Comparison of ENCODE assay signal across 30 mouse cellular contexts in the genomic region with DNA sequence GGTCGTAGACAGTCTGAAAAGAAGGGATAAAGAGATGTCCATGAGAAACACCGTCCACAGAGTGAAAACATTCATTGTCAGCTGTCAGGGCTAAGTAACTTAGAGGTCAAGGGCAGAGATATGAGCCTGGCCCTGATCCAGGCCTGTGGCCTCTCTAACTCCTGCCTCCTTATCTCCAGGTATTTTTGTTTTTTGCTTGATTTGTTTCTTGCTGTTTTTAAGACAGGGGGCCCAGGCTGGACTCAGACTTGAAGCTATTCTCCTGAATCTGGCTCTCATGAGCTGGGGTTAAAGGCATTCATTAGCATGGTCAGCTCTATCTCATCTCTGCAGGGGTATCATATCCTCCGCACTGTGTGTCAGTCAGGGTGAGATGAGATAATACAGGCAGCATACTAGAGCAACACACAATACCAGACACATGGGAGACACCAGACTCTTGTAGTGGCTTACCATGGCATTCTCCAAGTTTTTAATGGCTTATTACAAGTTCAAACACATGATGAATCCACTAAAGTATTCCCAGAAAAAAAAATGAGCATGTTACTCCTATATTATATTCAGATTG.
A peak's percentile ranks its signal among the peaks of the same experiment; 100 is the strongest.
DNase-seq lines count a peak whose midpoint lies in the region; ATAC-seq and TF ChIP-seq lines count a peak whose summit lies in the region.
"Had no signal": no experiment of that assay in that cellular context is flagged by ENCODE, and none has a peak within 500 bp of the region (broad histone marks: within the 10 kb centered on the region; RNA-seq: fewer than 3 reads in every experiment).

No protein-coding gene starts in this region.

- peak; percentile 74 for DNase-seq in heart, embryonic 10.5 days (ENCODE audit: low spot score)
- DNase-seq in heart, postnatal 10 days: no peak
- DNase-seq in intestine, embryonic 14.5 days (ENCODE audit: low spot score): peak; percentile 47
- DNase-seq in adrenal gland, postnatal 36 days: peak; percentile 32 to 37
- DNase-seq in thymus, adult 2 months: no peak
- DNase-seq: B cell, adult 2 months; cerebellum, adult 11 months; cerebellum, postnatal 10 days; gastrocnemius, postnatal 25 days; heart, adult 18-20 months; heart, postnatal 36 days; kidney, adult 18-20 months; kidney, postnatal 36 days; lung, adult 2 months; lung, postnatal 10 days; right cerebral cortex, postnatal 25 days; thymus, postnatal 14 days had no signal

- H3K27me3 ChIP-seq in heart, embryonic 10.5 days (ENCODE audit: insufficient read depth, poor library complexity, severe bottlenecking): no peaks in the 10 kb centered on the region
- H3K27me3 ChIP-seq in intestine, embryonic 14.5 days (replicated peaks; ENCODE audit: control insufficient read depth, insufficient read depth, low read length): no peaks in the 10 kb centered on the region
- H3K27me3 ChIP-seq in intestine, postnatal 0 days (replicated peaks; ENCODE audit: control insufficient read depth, insufficient read depth, low read length): no peaks in the 10 kb centered on the region
- H3K27me3 ChIP-seq in liver, embryonic 16.5 days (ENCODE audit: control insufficient read depth, insufficient read depth, low read depth, low read length): no peaks in the 10 kb centered on the region
- H3K27me3 ChIP-seq in thymus, adult 2 months (ENCODE audit: control insufficient read depth, insufficient read depth, low read length): no peaks in the 10 kb centered on the region
- H3K27me3 ChIP-seq: embryonic facial prominence, embryonic 13.5 days; forebrain, embryonic 15.5 days; kidney, embryonic 15.5 days; midbrain, embryonic 15.5 days; stomach, embryonic 15.5 days had no signal

- ATAC-seq in intestine, embryonic 14.5 days (replicated peaks; ENCODE audit: low FRiP score, low TSS enrichment, low read depth): no peak
- ATAC-seq in intestine, postnatal 0 days: no peak
- 0 out of 2 replicates have a peak, but pooled peaks have one; percentile 27 for ATAC-seq in liver, embryonic 16.5 days (ENCODE audit: low read depth)
- ATAC-seq in monocyte, adult 5-6 weeks (replicated peaks; ENCODE audit: insufficient number of reproducible peaks, low FRiP score, low TSS enrichment, poor library complexity, severe bottlenecking): no peak
- ATAC-seq: forebrain, embryonic 15.5 days; midbrain, embryonic 15.5 days had no signal

- TF ChIP-seq POLR2A in thymus, adult 2 months (IDR thresholded peaks at IDR 0.05; ENCODE audit: control insufficient read depth, extremely low read depth, insufficient read depth, low read length, poor library complexity): no peak

- no peak overlapping the region for H3K4me2 ChIP-seq in intestine, embryonic 14.5 days (ENCODE audit: low read length)
- H3K4me2 ChIP-seq in intestine, postnatal 0 days (replicated peaks; ENCODE audit: low read depth): no peak overlapping the region
- no peak overlapping the region for H3K4me2 ChIP-seq in liver, embryonic 16.5 days (ENCODE audit: low read depth, low read length)
- H3K4me2 ChIP-seq: embryonic facial prominence, embryonic 13.5 days; forebrain, embryonic 15.5 days; hindbrain, embryonic 14.5 days; kidney, embryonic 15.5 days; midbrain, embryonic 15.5 days; stomach, embryonic 15.5 days had no signal

- H3K4me1 ChIP-seq in heart, embryonic 10.5 days: peaks cover 12% of the 10 kb centered on the region
- H3K4me1 ChIP-seq in intestine, embryonic 14.5 days (replicated peaks; ENCODE audit: control insufficient read depth, insufficient read depth, low read length): no peaks in the 10 kb centered on the region
- no peaks in the 10 kb centered on the region for H3K4me1 ChIP-seq in intestine, postnatal 0 days (replicated peaks; ENCODE audit: control insufficient read depth, insufficient read depth, low read length)
- H3K4me1 ChIP-seq in liver, embryonic 16.5 days (ENCODE audit: control insufficient read depth, low read depth, low read length): 0 out of 2 replicates have a peak, but pooled peaks cover 2% of the 10 kb centered on the region
- H3K4me1 ChIP-seq in thymus, adult 2 months (replicated peaks; ENCODE audit: control insufficient read depth, insufficient read depth, low read length): no peaks in the 10 kb centered on the region
- H3K4me1 ChIP-seq: embryonic facial prominence, embryonic 13.5 days; forebrain, embryonic 10.5 days; forebrain, embryonic 15.5 days; kidney, embryonic 15.5 days; midbrain, embryonic 15.5 days; stomach, embryonic 15.5 days had no signal

- TF ChIP-seq CTCF in intestine, postnatal 0 days (IDR thresholded peaks at IDR 0.05; ENCODE audit: low read depth): no peak
- TF ChIP-seq CTCF in thymus, adult 2 months (IDR thresholded peaks at IDR 0.05; ENCODE audit: borderline replicate concordance, control insufficient read depth, extremely low read depth, insufficient read depth, low read length, poor library complexity): no peak

- H3K9ac ChIP-seq in intestine, embryonic 14.5 days (ENCODE audit: low read length): no peak overlapping the region
- no peak overlapping the region for H3K9ac ChIP-seq in intestine, postnatal 0 days (ENCODE audit: low read depth, low read length)
- no peak overlapping the region for H3K9ac ChIP-seq in liver, embryonic 16.5 days (ENCODE audit: low read depth, low read length)
- H3K9ac ChIP-seq: embryonic facial prominence, embryonic 13.5 days; forebrain, embryonic 15.5 days; hindbrain, embryonic 14.5 days; kidney, embryonic 15.5 days; midbrain, embryonic 15.5 days; stomach, embryonic 15.5 days had no signal

- WGBS in heart, embryonic 10.5 days: 11% methylated on average over 3 of the region's 3 CpGs
- WGBS in intestine, embryonic 14.5 days: 49% methylated on average over 3 of the region's 3 CpGs
- WGBS in intestine, postnatal 0 days: 48% methylated on average over 3 of the region's 3 CpGs
- 41% methylated on average over 3 of the region's 3 CpGs for WGBS in liver, embryonic 16.5 days (ENCODE audit: insufficient replicate concordance)
- 98% methylated on average over 3 of the region's 3 CpGs for WGBS in thymus, adult 2 months

- no peaks in the 10 kb centered on the region for H3K9me3 ChIP-seq in heart, embryonic 10.5 days
- H3K9me3 ChIP-seq in intestine, embryonic 14.5 days (ENCODE audit: control insufficient read depth, low read length): no peaks in the 10 kb centered on the region
- no peaks in the 10 kb centered on the region for H3K9me3 ChIP-seq in intestine, postnatal 0 days (ENCODE audit: control insufficient read depth)
- no peaks in the 10 kb centered on the region for H3K9me3 ChIP-seq in liver, embryonic 16.5 days (replicated peaks; ENCODE audit: control insufficient read depth, low read length)
- H3K9me3 ChIP-seq: embryonic facial prominence, embryonic 13.5 days; forebrain, embryonic 10.5 days; forebrain, embryonic 15.5 days; kidney, embryonic 15.5 days; midbrain, embryonic 10.5 days; midbrain, embryonic 15.5 days; stomach, embryonic 15.5 days had no signal

- no peaks in the 10 kb centered on the region for H3K36me3 ChIP-seq in heart, embryonic 10.5 days
- H3K36me3 ChIP-seq in intestine, embryonic 14.5 days (ENCODE audit: control insufficient read depth, insufficient read depth, low read length): no peaks in the 10 kb centered on the region
- no peaks in the 10 kb centered on the region for H3K36me3 ChIP-seq in intestine, postnatal 0 days (ENCODE audit: control insufficient read depth, insufficient read depth)
- H3K36me3 ChIP-seq in liver, embryonic 16.5 days (ENCODE audit: control insufficient read depth, insufficient read depth): no peaks in the 10 kb centered on the region
- no peaks in the 10 kb centered on the region for H3K36me3 ChIP-seq in thymus, adult 2 months (ENCODE audit: control insufficient read depth, insufficient read depth, low read length)
- H3K36me3 ChIP-seq: embryonic facial prominence, embryonic 13.5 days; forebrain, embryonic 10.5 days; forebrain, embryonic 15.5 days; kidney, embryonic 15.5 days; midbrain, embryonic 10.5 days; midbrain, embryonic 15.5 days; stomach, embryonic 15.5 days had no signal

- intact Hi-C loops in heart, postnatal 10 days (cut with DNase I): no loop called here

- H3K27ac ChIP-seq in heart, embryonic 10.5 days: peak overlapping the region; percentile 44; the same call in 1 of the 2 replicates
- no peak overlapping the region for H3K27ac ChIP-seq in intestine, embryonic 14.5 days (ENCODE audit: low read depth)
- no peak overlapping the region for H3K27ac ChIP-seq in intestine, postnatal 0 days (ENCODE audit: low read depth, low read length)
- no peak overlapping the region for H3K27ac ChIP-seq in liver, embryonic 16.5 days (ENCODE audit: low read length)
- H3K27ac ChIP-seq in thymus, adult 2 months (ENCODE audit: control insufficient read depth, insufficient read depth, low read length): no peak overlapping the region
- H3K27ac ChIP-seq: embryonic facial prominence, embryonic 13.5 days; forebrain, embryonic 10.5 days; forebrain, embryonic 15.5 days; hindbrain, embryonic 14.5 days; kidney, embryonic 15.5 days; layer of hippocampus, adult 2 months; macrophage; midbrain, embryonic 10.5 days; midbrain, embryonic 15.5 days; stomach, embryonic 15.5 days had no signal

- H3K4me3 ChIP-seq in heart, embryonic 10.5 days: no peak overlapping the region
- no peak overlapping the region for H3K4me3 ChIP-seq in intestine, embryonic 14.5 days (ENCODE audit: low read depth, low read length)
- H3K4me3 ChIP-seq in intestine, postnatal 0 days (ENCODE audit: low read depth, low read length): no peak overlapping the region
- no peak overlapping the region for H3K4me3 ChIP-seq in liver, embryonic 16.5 days (ENCODE audit: low read depth, low read length)
- H3K4me3 ChIP-seq in thymus, adult 2 months (ENCODE audit: control insufficient read depth, insufficient read depth, low read length): no peak overlapping the region
- H3K4me3 ChIP-seq: embryonic facial prominence, embryonic 13.5 days; forebrain, embryonic 10.5 days; forebrain, embryonic 15.5 days; kidney, embryonic 15.5 days; layer of hippocampus, adult 2 months; midbrain, embryonic 10.5 days; midbrain, embryonic 15.5 days; stomach, embryonic 15.5 days had no signal

Comparison
In these comparisons a context has a peak if more than half of its experiments do, and no peak if none do; other contexts are left out.
1. DNase-seq: peak in heart, embryonic 10.5 days (single experiment), intestine, embryonic 14.5 days (single experiment) and adrenal gland, postnatal 36 days (2 of 2); none in heart, postnatal 10 days (0 of 2) and thymus, adult 2 months (single experiment).